Mouse (Mus musculus): ENCODE results near the gene Shisa5. TPM values are rescaled to one million over a fixed set of nuclear protein-coding genes. Genes with fewer than 3 reads are reported as not detected.

The Shisa5 gene
- polyA plus RNA-seq, 1 experiment, result 4,319 TPM

GRCm38 (mm10) chr9:109087987-109088386, 49.6 kb downstream of the Shisa5 start:
- Histone ChIP-seq H3K4me3 (ENCODE audit: extremely low read depth, insufficient read depth, insufficient read length) (no peak overlapping the region), H3K27ac (ENCODE audit: insufficient read depth, low read length) (no peak overlapping the region), H3K4me1 (ENCODE audit: control insufficient read depth, insufficient read depth, insufficient read length) (peaks cover 3% of the 10 kb centered on the region; the same call in 1 of the 2 replicates), H3K36me3 (ENCODE audit: control insufficient read depth, insufficient read depth, low read length) (peaks cover 12% of the 10 kb centered on the region), H3K27me3 (ENCODE audit: control insufficient read depth, insufficient read depth, low read length) (no peaks in the 10 kb centered on the region)
- WGBS, result 47% methylated on average over 5 of the region's 5 CpGs
- no peak for TF ChIP-seq POLR2A (IDR thresholded peaks at IDR 0.05; ENCODE audit: low read depth, low read length)
- TF ChIP-seq CTCF (IDR thresholded peaks at IDR 0.05; ENCODE audit: extremely low read depth, insufficient read depth, insufficient read length, insufficient replicate concordance), result no peak
- DNase-seq (ENCODE audit: low read depth in 1 of 2, low spot score in 2 of 2), result no peak

GRCm38 (mm10) chr9:109090446-109090845, 52.1 kb downstream of the Shisa5 start:
- no peak for DNase-seq (ENCODE audit: low read depth in 1 of 2, low spot score in 2 of 2)
- Histone ChIP-seq H3K4me3 (ENCODE audit: extremely low read depth, insufficient read depth, insufficient read length) (no peak overlapping the region), H3K27me3 (ENCODE audit: control insufficient read depth, insufficient read depth, low read length) (peaks cover under 1% of the 10 kb centered on the region), H3K4me1 (ENCODE audit: control insufficient read depth, insufficient read depth, insufficient read length) (peaks cover 1% of the 10 kb centered on the region), H3K27ac (ENCODE audit: insufficient read depth, low read length) (no peak overlapping the region), H3K36me3 (ENCODE audit: control insufficient read depth, insufficient read depth, low read length) (peaks cover 12% of the 10 kb centered on the region)
- 92% methylated on average over 15 of the region's 15 CpGs for WGBS
- TF ChIP-seq POLR2A (IDR thresholded peaks at IDR 0.05; ENCODE audit: low read depth, low read length) (no peak), CTCF (IDR thresholded peaks at IDR 0.05; ENCODE audit: extremely low read depth, insufficient read depth, insufficient read length, insufficient replicate concordance) (no peak)

- H3K4me1 ChIP-seq (ENCODE audit: control insufficient read depth, insufficient read depth, insufficient read length), result peaks cover 4% of the 10 kb centered on the region
Observed at GRCm38 (mm10) chr9:109091802-109092201, 53.4 kb downstream of the Shisa5 start.

DNA sequence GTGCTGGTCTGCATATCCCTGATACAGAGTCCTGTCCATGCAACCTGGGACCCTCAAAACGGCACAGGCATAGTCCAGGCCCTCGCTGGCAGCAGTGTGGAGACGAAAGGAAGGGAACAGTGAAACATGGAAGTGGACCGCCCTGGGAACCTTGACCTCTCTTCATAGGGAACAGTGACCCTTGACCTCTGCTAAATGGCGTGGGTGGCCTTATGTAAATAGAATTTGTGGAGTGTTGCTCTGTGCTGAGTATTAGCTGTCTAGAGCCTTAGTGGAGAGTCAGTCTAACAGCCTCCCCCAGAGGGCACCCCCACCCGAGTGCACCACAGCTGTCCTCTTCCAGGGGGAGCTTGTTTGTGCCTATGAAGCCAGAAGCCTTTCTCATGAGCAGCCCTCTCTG, 54.4 kb downstream of the Shisa5 start:
- H3K27me3 ChIP-seq (ENCODE audit: control insufficient read depth, insufficient read depth, low read length), result peaks cover 4% of the 10 kb centered on the region
- TF ChIP-seq POLR2A (IDR thresholded peaks at IDR 0.05; ENCODE audit: low read depth, low read length) (no peak), CTCF (IDR thresholded peaks at IDR 0.05; ENCODE audit: extremely low read depth, insufficient read depth, insufficient read length, insufficient replicate concordance) (no peak)
- no peak overlapping the region for H3K4me3 ChIP-seq (ENCODE audit: extremely low read depth, insufficient read depth, insufficient read length)
- WGBS, result 97% methylated on average over 6 of the region's 6 CpGs
- H3K4me1 ChIP-seq (ENCODE audit: control insufficient read depth, insufficient read depth, insufficient read length), result peaks cover 4% of the 10 kb centered on the region
- DNase-seq (ENCODE audit: low read depth in 1 of 2, low spot score in 2 of 2), result no peak
- H3K36me3 ChIP-seq (ENCODE audit: control insufficient read depth, insufficient read depth, low read length), result peaks cover 12% of the 10 kb centered on the region
- no peak overlapping the region for H3K27ac ChIP-seq (ENCODE audit: insufficient read depth, low read length)

More at GRCm38 (mm10) chr9:109091802-109092201, 53.4 kb downstream of the Shisa5 start:
- no peak for TF ChIP-seq CTCF (IDR thresholded peaks at IDR 0.05; ENCODE audit: extremely low read depth, insufficient read depth, insufficient read length, insufficient replicate concordance)
- TF ChIP-seq POLR2A (IDR thresholded peaks at IDR 0.05; ENCODE audit: low read depth, low read length), result no peak
- Histone ChIP-seq H3K27ac (ENCODE audit: insufficient read depth, low read length) (no peak overlapping the region), H3K27me3 (ENCODE audit: control insufficient read depth, insufficient read depth, low read length) (peaks cover 4% of the 10 kb centered on the region), H3K36me3 (ENCODE audit: control insufficient read depth, insufficient read depth, low read length) (peaks cover 12% of the 10 kb centered on the region), H3K4me3 (ENCODE audit: extremely low read depth, insufficient read depth, insufficient read length) (no peak overlapping the region)
- no peak for DNase-seq (ENCODE audit: low read depth in 1 of 2, low spot score in 2 of 2)
- WGBS, result 95% methylated on average over 8 of the region's 8 CpGs

GRCm38 (mm10) chr9:109093786-109094552, 55.6 kb downstream of the Shisa5 start:
- peaks cover 12% of the 10 kb centered on the region for H3K36me3 ChIP-seq (ENCODE audit: control insufficient read depth, insufficient read depth, low read length)
- 54% methylated on average over 11 of the region's 11 CpGs for WGBS
- peaks cover 4% of the 10 kb centered on the region for H3K27me3 ChIP-seq (ENCODE audit: control insufficient read depth, insufficient read depth, low read length)
- H3K4me1 ChIP-seq (ENCODE audit: control insufficient read depth, insufficient read depth, insufficient read length), result peaks cover 4% of the 10 kb centered on the region
- no peak for TF ChIP-seq CTCF (IDR thresholded peaks at IDR 0.05; ENCODE audit: extremely low read depth, insufficient read depth, insufficient read length, insufficient replicate concordance)
- TF ChIP-seq POLR2A (IDR thresholded peaks at IDR 0.05; ENCODE audit: low read depth, low read length), result no peak
- no peak for DNase-seq (ENCODE audit: low read depth in 1 of 2, low spot score in 2 of 2)
- no peak overlapping the region for H3K27ac ChIP-seq (ENCODE audit: insufficient read depth, low read length)
- no peak overlapping the region for H3K4me3 ChIP-seq (ENCODE audit: extremely low read depth, insufficient read depth, insufficient read length)

DNA sequence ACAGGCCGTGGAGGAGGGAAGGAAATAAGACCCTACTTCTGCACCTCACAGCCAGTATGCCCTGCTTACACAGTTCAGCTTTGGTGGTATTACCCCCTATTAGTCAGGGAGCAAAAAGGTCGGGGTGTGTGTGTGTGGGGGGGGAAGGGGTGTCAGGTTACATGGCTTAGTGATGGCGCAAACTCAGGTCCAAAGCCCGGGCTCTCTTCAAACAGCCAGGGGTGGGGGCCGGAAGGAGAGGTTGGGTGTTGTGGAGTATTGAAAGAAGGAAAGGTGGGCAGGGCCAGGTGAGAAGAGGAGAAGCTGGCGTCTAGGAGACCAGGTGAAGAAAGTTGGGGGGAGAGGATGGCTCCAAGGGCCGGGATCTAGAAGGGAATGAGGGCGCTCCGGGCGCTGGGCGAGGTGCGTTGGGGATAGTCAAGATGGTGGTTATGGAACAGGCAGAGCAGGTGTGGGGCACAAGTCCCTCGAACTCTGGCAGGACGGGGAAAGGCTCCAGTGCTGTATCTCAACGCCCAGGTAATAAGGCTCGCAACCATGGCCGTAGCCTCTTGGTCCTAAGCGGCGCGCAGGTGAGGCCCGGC, 56.3 kb downstream of the Shisa5 start:
- Histone ChIP-seq H3K4me1 (ENCODE audit: control insufficient read depth, insufficient read depth, insufficient read length) (peaks cover 4% of the 10 kb centered on the region), H3K4me3 (ENCODE audit: extremely low read depth, insufficient read depth, insufficient read length) (peak overlapping the region; percentile 64; the same call in 1 of the 2 replicates), H3K36me3 (ENCODE audit: control insufficient read depth, insufficient read depth, low read length) (peaks cover 9% of the 10 kb centered on the region), H3K27ac (ENCODE audit: insufficient read depth, low read length) (no peak overlapping the region), H3K27me3 (ENCODE audit: control insufficient read depth, insufficient read depth, low read length) (peaks cover 4% of the 10 kb centered on the region)
- TF ChIP-seq CTCF (IDR thresholded peaks at IDR 0.05; ENCODE audit: extremely low read depth, insufficient read depth, insufficient read length, insufficient replicate concordance) (no peak), POLR2A (IDR thresholded peaks at IDR 0.05; ENCODE audit: low read depth, low read length) (no peak)
- DNase-seq (ENCODE audit: low read depth in 1 of 2, low spot score in 2 of 2), result no peak
- WGBS, result 13% methylated on average over 21 of the region's 21 CpGs
